Mouse (Mus musculus) embryo, embryonic 11.5 days (tissue): ENCODE results near the gene Ccdc175.

Experiments used
- DNase-seq: peaks from one replicate; pipeline ENCODE4 v3.0.0-alpha.2; 2012; ENCODE audit warnings: low read depth, low spot score

Gene Ccdc175

GRCm38 (mm10) chr12:72184929-72185328, at the start of gene Ccdc175:
Gene Ccdc175 (minus strand): TSS chr12:72185029.
- DNase-seq: no peak

- no peak for DNase-seq
Observed at GRCm38 (mm10) chr12:72234151-72234550, 49.3 kb upstream of the Ccdc175 start.

GRCm38 (mm10) chr12:72232826-72233790, 48.3 kb upstream of the Ccdc175 start:
- DNase-seq: no peak

GRCm38 (mm10) chr12:72232176-72232575, 47.3 kb upstream of the Ccdc175 start:
- no peak for DNase-seq

- no peak for DNase-seq
Observed at GRCm38 (mm10) chr12:72229451-72230196, 44.8 kb upstream of the Ccdc175 start.

GRCm38 (mm10) chr12:72227731-72228130, 42.9 kb upstream of the Ccdc175 start:
- no peak for DNase-seq

- no peak for DNase-seq
Observed at GRCm38 (mm10) chr12:72225371-72225770, 40.5 kb upstream of the Ccdc175 start.

- no peak for DNase-seq
Observed at GRCm38 (mm10) chr12:72223557-72224102, 38.8 kb upstream of the Ccdc175 start.

- DNase-seq: no peak
Observed at GRCm38 (mm10) chr12:72213554-72213953, 28.7 kb upstream of the Ccdc175 start.

- no peak for DNase-seq
Observed at GRCm38 (mm10) chr12:72200828-72201227, 16.0 kb upstream of the Ccdc175 start.

- DNase-seq: peak; percentile 4
Observed at GRCm38 (mm10) chr12:72197925-72198486, 13.2 kb upstream of the Ccdc175 start.

GRCm38 (mm10) chr12:72197434-72197833, 12.6 kb upstream of the Ccdc175 start:
- DNase-seq: no peak

GRCm38 (mm10) chr12:72179561-72179960, 5.3 kb downstream of the Ccdc175 start:
- no peak for DNase-seq

- DNase-seq: no peak
Observed at GRCm38 (mm10) chr12:72178322-72178721, 6.5 kb downstream of the Ccdc175 start.

GRCm38 (mm10) chr12:72158421-72158820, 26.4 kb downstream of the Ccdc175 start:
- no peak for DNase-seq

- no peak for DNase-seq
Observed at GRCm38 (mm10) chr12:72150786-72151185, 34.0 kb downstream of the Ccdc175 start.

- no peak for DNase-seq
Observed at GRCm38 (mm10) chr12:72129203-72129602, 55.6 kb downstream of the Ccdc175 start.

- DNase-seq: no peak
Observed at GRCm38 (mm10) chr12:72115686-72116345, 69.0 kb downstream of the Ccdc175 start.

- DNase-seq: no peak
Observed at GRCm38 (mm10) chr12:72115126-72115525, 69.7 kb downstream of the Ccdc175 start.

- DNase-seq: peak; percentile 73
Observed at GRCm38 (mm10) chr12:72104525-72105281, 80.1 kb downstream of the Ccdc175 start.

- no peak for DNase-seq
Observed at GRCm38 (mm10) chr12:72104027-72104426, 80.8 kb downstream of the Ccdc175 start.
